Mouse (Mus musculus) kidney, adult 9 months (tissue): ENCODE results near the gene Vash1.

ENCODE experiments used
- DNase-seq: peaks from one replicate; pipeline ENCODE4 v3.0.0; 2022

The Vash1 gene

DNA sequence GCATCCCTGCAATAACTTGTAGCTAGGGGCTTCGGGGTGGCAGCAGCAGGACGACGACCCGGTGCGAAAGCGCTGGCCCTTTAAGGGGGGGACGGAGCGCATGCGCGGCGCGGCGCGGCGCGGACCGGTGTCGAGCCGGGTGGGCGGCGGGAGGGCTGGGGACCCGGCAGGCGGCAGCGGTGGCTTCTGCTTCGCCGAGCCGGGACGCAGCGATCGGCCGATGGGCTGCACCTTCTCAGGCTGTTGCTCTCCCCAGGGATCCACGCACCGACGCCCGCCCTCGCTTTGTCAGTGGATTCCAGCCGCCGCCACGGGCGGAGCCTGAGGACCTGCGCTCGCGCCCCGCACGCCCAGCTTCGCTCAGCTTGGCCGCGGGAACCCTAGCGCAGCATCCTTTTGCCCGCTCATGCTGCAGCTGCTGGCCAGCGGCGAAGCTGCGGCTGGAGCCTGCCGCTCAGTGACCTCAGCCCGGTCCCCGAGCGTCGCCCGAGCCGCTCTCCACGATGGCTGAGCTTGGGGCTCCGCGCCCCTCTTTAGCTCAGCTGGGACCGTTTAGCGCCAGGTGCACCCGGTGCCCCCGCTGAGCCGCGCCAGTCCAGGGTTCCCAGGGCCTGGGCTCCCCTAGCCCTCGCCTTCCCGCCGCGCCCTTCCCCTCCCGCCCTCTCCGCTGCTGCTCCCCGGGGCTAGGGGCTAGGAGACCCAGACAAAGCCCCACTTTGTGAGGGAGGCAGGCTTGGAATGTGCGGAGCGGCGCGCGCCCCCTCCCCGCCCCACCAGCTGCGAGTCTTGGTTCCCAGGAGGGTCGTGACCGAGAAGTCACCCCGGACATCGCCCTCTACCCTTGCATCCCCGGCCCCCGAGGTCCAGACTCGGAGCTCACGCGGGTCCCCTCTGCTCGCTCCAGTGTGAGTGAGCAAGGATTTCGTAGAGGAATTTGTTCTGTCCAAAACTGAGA, at the start of gene Vash1:
Gene Vash1 (plus strand): TSS at position 110 of the 955 bp plus-strand sequence.
- peak; percentile 39 for DNase-seq

DNA sequence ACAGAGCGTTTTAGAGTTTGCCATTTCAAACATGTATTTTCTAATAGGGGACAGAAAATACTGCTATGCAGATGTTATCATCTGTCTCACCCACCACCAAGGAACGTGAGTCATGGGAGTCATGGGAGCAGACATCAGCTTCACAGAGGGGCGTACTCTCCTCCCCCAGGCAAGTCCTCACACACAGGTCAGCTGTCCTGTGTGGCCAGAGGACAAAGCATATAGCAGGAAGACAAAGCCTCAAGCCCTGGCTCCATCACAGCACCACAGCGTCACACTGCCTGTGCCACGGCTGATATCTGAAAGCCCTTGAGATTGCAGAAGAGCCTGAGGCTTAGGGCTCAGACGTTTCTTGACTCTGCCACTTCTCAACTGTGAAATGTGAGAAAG, 49.7 kb upstream of the Vash1 start:
- DNase-seq, result no peak

DNA sequence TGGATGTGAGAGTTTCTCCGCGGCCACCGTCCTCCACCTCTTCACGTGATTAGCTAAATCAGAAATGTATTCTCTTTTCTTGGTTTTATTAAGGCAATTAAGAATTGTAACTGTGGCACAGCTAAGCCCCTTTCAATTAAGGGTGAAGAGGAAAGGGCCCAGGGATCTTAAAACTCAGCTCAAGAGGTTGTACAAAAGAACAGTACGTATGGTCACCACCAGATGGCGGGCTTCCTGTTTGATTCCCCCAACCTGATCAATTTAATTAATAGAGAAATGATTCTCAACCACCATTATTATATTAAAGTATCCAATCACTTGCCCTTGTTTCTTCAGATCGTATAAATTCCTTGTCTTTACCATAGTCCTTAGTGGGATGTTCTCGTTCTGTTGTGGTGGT, 36.7 kb upstream of the Vash1 start:
- no peak for DNase-seq

DNA sequence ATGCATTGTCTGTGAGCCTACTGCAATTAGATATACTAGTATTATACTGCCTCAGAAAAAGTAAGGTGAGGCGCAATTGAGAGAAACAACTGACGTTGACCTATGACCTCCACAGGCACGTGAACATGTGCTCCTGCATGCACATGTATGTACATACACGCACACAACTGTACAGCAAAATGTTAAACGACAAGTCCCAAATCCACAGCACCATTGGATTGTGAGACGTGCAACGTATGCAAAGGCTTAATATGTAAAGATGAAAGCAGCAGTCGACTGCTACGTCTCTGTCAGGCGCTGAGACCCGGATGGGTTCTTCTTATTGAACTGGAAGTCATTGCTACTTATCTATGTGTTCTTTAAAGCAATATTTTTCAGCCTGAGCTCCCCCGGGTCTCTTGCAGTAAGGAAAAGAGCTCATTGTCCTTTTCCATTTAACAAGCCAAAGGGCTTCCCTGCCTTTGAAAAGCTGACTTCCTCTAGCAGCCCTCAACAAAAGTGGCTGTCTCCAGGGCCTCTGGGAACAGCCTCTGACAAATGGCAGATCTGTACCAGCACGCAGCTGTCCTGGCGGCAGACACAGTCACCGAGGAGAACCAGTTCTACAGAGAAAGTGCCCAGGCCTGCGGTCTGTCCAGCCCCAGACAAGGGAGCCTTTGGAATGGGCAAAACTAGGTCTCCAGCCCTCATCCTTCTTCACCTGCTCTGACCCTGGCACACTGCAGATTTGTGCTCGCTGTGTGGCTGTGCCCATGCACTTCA, 33.8 kb upstream of the Vash1 start:
- DNase-seq, result no peak

DNA sequence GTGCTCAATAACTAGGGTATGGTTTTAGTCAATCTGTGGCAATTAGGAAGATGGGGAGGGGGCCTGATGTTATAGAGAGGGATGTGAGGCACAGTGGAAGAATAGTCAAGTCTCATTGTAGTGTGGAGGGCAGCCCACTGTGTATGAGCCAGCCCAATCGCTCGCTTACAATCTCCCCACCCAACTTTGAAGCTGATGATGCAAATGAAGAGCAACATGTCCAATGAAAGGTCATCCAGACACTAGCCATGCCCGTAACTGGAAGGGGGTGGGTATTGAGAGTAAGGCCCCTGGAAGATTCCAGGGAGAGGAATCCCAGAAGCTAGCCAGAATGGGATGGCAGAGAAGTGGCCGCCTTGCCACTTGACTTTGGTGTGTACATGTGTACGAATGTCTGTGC, 33.0 kb upstream of the Vash1 start:
- no peak for DNase-seq

DNA sequence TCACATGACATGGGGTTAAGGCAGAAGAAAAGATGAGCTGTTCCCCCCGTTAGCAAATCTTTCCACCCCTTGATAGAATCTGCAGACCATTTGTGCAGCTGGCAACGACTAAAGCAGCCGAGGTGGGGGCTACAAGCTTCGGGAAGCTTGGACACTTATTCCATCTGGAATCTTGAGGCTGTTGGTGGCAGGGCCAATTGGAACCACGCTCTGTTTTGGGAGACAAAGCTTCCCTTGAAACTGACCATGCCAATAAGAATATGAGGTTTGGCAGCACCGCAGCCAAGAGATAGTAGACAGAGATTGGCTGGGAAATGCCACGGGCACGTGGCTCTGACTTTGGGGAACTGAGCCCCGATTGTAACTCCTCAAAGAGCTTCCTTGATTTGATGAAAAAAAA, 31.7 kb upstream of the Vash1 start:
- no peak for DNase-seq

DNA sequence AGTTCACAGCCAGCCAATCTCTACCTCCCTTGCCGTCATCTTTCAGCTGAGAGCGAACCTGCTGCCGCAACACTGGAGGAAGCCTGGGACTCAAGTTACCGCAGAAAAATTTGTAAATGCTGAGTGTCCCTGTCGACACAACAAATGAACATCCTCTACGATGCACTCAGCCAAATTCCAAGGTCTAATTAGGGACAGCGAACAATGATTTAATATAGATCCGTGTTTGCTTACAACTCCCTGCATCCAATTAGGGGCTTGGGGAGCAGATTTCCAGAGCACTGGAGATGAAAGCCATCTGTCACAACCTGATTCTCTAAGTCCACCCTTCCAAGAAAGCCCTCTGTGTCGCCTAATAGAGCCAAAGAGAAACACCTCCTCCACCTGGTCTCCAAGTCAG, 31.2 kb upstream of the Vash1 start:
- no peak for DNase-seq

DNA sequence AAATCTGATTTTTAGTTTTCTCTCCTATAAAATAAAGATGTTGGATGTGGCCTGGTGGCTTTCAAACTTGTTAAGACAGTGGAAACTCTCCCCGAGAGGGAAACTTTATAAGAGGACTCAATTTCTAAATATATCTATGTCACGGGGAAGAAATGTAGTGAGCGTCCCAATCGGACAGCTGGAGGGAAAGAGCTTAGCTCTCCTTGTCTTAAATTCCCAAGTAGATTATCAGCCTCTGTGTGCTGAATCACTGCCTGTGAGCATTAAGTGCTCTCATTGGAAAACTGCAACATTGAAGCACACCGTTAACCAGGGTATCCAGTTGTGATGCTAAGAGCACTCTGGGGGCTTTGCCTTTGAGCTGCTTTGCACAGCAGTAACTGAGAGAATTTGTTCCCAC, 30.8 kb upstream of the Vash1 start:
- no peak for DNase-seq

DNA sequence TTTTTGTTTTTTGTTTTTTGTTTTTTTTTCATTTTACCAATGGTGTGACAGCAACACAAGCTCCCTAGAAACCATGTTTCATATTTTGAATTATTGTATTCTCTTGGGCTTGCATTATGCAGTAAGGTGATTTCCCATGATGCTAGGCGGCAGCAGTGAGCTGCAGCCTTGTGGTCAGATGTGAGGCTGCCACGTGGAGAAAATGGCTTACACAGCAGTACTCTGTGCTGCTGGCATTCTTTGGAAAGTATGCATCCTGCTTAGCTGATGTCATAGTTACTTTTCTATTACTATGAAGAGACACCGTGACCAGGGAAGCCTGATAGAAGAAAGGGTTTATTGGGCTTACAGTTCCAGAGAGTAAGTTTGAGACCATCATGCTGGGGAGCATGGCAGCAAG, 30.0 kb upstream of the Vash1 start:
- DNase-seq, result no peak

DNA sequence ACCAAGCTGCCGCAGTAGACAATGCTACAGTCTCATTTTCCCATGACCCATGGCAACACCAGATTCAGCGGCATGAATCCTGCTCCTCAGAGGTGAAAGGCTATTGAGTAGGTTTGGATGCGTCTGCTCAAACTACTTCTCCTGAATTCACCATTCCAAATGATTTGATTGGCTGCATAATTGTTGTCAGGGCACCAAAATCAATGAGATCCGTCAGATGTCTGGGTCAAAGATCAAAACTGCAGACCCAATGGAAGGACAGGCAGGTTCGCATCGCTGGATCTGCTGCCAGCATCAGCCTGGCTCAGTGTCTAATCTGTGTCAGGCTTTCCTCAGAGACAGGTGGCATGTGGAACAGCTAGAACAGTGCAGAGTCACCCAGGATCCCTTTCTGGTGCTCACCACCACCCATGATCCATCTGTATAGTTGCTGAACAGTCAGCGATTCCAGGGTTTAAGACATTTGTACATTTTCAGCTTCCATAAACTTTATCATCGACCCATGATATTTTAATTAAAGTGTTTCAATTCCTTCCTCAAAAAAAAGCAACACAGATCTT, 27.1 kb upstream of the Vash1 start:
- DNase-seq, result no peak

DNA sequence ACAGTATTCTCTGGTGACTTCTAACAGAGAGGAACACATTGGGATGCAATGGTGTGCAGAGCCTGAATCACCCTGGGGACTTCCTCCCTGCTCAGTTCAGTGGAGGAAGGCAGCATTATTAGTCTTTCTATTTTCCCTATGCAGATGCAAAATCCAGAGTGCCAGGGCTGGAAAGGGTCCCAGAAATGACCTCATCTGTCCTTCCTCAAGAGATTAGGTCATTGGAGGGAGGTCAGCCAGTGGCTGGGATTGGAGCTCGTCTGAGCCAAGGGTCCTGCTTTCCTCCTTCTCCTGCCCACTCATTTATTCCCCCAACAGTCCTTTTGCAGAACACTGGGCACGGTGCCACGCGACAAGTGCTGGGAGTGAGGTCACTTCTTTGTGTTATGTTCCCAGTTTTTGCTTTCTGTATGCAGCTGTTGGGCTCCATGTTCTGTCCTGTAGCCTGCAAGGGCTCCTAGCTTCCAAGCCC, 25.9 kb upstream of the Vash1 start:
- peak; percentile 56 for DNase-seq

DNA sequence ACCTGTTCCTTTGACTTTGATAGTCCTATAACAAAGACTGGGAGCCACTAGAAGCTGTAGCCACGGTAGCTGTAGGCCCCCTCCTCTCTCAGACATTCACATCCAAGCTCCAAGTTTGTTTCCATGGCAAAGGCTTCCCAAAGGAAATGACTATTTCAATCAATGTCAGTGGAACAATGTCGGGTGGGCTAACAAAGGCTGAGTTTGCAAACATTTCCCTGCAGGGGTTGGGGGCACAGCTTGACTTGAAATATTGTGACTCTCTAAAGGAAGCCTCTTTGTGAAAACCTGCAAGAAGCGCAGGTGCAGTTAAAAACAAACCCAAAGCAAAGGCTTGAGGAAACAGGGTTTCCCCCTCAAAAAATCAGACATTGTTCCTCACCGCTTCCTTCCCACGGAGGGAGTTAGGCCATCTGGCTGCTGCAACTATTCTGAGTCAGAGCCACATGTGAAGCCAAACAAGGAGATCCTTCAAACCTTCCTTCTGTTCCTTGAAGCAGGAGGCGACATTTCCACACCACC, 19.0 kb upstream of the Vash1 start:
- no peak for DNase-seq

DNA sequence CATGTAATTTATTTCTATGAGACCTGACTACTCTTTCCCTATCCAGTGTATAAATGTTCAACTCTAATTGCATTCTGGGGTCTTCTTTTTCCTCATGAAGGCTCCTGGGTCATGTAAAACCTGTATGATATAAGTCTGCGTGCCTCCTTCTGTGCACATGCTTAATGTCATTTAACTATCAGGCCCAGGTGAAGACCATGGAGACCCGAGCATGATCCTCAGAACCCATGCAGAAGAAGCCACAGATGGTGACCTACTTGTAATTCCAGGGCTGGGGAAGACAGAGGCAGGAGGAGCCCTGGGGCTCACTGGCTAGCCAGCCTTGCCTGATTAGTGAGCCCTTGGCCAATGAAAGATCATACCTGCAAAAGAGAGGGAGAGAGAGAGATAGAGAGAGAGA, 18.0 kb upstream of the Vash1 start:
- no peak for DNase-seq

DNA sequence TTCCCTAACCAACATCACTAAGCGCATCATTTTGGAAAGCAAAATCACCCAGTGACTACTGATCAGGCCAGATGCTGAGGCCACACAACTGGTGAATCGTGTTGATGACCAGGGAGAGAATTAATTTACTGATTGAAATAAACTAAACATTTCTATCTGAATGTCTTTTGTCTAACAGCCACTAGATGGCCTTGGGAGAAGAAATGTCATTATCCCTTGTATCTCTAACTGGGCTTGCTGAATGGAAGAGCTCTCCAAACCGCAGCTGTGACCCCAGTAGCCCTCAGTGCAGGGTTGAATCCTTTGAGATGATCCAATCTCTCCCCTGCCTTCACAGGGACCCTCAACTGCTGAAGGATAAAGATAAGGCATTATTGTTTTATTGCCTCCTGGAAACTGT, 12.8 kb upstream of the Vash1 start:
- DNase-seq, result no peak

DNA sequence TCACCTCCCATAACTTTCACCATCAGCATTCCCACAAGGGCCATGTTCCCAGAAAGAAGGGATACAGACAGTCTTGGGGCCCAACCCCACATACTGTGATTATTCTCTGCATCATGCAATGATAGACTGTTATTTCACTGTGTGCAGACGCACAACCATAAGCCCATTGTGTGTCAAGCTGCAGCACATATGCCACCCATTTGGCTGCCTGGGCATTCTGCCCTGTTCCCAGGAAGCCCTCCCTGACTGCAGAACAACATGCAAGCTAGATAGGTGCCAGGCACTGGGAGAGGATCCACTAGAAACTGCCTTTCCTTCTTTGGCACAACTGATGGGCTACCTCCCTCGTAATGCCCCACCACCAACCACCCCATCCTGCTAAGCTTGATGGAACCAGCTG, 10.1 kb upstream of the Vash1 start:
- no peak for DNase-seq

DNA sequence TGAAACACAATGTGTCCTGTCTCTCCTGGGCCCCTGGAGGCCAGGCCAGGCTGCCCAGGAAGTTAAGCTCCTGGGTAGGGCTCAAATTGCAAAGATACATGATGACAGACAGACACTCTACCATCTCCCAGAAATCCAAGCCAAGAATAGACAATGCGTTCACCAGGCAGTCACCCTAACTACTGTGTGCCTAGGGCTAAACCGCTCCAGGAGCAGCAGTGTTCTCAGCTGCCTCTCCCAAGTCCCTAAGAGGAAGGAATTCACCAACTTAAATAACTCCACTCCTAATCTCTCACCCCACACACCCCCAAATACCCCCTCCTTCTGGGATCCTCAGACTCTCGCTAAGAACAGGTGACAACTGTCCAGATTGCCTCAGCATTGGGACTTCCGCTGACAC, 6.4 kb upstream of the Vash1 start:
- DNase-seq, result no peak

DNA sequence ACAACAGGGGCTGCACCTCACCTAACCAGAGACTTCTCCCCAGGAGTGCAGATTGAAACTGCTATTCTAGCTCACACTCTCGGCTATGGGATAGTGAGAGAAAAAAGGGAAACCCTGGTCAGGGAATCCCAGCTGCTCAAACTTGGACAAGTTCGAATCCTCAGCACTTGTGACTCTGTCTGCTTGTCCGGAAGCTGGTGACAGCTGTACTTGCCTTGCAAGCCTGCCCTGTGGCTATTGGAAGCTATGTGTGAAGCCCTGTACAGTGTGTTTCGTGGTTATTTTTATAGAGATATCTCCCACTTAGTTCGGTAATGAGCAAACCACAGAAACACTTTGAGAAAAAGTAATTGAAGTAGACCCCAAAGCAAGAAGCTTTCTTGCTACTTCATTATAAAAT, 6.0 kb upstream of the Vash1 start:
- no peak for DNase-seq

DNA sequence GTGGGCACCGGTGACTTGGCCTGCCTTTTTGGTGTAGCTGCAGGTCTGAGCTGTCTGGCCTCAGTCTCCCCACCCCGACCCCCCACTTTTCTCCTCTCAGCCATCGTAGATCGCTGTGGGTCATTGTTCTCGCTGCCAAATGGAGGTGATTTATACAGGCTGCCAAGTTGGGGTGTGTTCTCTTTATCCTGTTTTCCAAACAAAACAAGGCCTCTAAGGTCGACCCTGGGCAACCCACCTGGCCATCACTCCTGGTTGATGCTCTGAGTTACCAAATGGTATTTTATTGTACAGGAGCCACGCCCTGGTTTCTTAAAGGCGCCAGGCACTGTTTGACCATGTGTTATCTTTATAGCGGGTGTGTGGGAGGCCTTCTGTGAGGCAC, 1.0 kb downstream of the Vash1 start:
- DNase-seq, result no peak

DNA sequence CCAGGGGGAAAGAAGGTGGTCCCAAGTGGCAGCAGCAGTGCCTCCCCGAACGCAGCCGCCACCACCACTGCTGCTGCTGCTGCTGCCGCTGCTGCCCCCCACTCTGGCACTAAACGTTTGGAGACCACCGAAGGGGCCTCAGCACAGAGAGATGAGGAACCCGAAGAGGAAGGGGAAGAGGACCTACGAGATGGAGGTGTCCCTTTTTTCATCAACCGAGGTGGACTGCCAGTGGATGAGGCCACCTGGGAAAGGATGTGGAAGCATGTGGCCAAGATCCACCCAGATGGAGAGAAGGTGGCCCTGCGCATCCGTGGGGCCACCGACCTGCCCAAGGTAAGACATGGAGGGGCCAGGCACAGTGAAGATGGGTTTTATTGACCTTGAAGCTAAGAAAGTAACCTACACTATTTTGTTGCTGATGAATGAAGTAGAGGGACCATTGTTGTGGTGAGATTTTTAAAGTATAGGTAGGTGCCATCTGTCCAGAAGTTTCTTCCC, 1.5 kb downstream of the Vash1 start:
- DNase-seq, result no peak

DNA sequence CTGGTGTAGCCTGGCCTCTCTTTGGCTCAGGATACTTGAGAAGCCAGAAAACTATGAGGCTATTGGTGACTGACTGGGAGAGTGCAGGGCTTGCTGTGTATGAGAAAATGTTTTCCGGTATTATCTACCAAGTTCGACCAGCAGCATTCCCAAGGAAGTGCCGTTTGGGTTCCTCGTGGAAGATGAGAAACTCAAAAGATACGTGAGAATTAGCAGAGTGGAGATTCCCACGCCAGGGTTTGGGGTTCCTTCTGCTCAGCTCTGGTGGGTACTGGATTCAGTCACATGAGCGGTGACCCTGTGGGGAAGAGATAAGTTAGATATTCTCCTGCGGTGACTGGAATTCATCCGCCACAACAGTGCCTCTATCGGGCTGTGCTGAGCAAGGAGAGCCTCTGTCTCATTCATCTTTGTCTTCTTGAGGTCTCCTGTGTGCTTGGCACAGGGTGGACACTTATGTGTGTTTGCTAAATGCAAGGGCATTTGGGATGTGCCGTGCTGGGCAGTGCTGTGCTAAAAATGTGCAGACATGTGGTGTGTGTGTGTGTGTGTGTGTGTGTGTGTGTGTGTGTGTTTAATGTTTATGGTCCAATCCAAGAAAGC, 2.2 kb downstream of the Vash1 start:
- no peak for DNase-seq

DNA sequence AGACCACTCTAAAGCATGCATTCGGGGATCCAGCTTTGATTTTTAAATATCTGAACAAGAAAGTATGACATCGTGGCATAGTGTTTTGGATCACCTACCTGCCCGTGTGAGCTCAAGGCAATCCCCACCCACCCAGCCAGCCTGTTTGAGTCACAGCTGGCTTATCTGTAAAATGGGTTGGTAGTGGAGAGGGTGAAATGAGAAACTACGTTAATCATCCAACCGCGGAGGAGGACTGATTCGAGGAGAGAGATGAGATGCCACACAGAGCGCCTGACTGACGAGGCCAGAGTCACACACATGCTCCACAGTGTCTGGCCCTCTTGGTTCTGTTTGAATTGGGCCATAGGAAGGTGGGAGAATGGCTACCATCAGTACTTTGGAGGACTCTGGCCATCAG, 3.1 kb downstream of the Vash1 start:
- no peak for DNase-seq

DNA sequence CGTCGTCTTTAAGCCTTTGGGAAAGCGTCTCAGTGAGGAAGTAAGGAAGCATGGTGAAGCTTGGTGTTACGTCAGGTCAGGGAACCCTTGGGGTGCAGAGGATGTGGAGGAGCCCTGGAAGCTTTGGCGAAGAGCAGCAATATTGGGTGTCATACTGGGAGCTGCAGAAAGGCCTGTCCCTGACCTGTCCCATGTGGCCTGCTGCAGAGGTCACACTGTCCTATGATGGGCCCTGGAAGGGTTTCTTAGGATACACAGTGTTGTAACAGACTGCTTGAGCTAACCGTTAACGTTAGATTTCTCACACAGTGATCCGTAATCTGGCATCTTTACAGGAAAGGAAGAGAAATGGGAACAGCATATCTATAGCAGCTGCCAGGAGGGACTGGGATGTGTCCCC, 3.7 kb downstream of the Vash1 start:
- no peak for DNase-seq

DNA sequence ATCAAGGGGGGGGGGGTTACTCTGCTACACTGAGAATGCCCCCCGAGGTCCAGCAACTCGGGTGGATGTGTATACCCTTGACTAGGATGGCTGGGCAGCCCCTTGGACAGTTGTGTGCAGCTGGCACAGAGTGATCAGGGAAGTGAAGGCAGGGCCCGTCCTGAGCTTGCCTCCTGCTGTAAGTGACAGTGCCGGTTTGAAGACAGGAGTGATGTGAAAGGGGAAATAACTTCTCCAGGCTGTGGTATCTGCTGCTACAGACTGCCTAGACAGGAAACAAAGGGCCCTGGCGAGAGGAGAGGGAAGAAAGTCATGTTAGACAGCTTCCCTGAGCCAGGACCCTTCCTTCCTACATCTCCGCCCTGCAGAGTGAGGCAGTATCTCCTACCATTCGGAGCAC, 5.2 kb downstream of the Vash1 start:
- DNase-seq, result no peak
